Mouse (Mus musculus) left cerebral cortex, adult 2 months (tissue): ENCODE results near the gene Cass4. TPM values are rescaled to one million over a fixed set of nuclear protein-coding genes. Genes with fewer than 3 reads are reported as not detected.

ENCODE experiments used
- DNase-seq, 2 experiments: peaks; one replicate each; pipeline ENCODE4 v3.0.0; 2021 to 2022; ENCODE audit warnings: low spot score in 2 of 2, mixed read lengths in 1 of 2; ENCODE audit errors: extremely low spot score in 1 of 2
- H3K27ac ChIP-seq: fragments of 200-600 bp; 2 replicates; pipeline ENCODE4 v1.8.1; 2022
- H3K4me3 ChIP-seq: fragments of 200-600 bp; 2 replicates; pipeline ENCODE4 v1.8.1; 2022
- CTCF ChIP-seq: fragments of 200-600 bp; IDR thresholded peaks from 2 replicates; pipeline ENCODE4 v1.8.1; 2022; ENCODE audit warnings: antibody characterized with exemption, mild to moderate bottlenecking, moderate library complexity
- intact Hi-C: fragments of 180-260 bp; cut with DNase I; formaldehyde crosslinking; loops from one replicate; pipeline ENCODE4 v1.15.1; 2025
- total RNA-seq, 2 experiments: library from RNA; stranded (reverse); gene quantifications; 2 replicates each; pipeline ENCODE4 v1.2.3; 2021

The Cass4 gene
- total RNA-seq, 2 experiments from 2014 or later: 0.16 to 0.43 TPM

DNA sequence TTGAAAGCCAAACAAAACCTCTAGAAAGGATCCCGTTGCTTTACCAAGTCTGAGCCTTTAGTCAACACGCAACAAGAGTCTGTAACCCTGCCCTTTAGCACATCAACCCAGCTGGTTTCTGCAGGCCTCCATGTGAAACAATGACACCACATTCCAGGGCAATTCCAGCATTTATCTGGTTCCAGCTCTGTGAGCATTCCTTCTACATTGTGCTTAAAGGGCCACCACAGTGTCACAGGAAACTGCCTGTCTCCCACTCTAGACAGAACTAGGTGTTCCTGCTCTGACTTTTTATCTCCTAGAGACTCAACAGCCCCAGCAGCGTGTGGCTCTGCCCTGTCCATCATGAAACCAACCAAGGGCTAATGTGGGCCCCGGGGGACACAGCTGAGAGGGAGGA is 19.7 kb downstream of the Cass4 start:
- no peak for TF ChIP-seq CTCF
- H3K27ac ChIP-seq: no peak overlapping the region
- DNase-seq: no peak
- H3K4me3 ChIP-seq: no peak overlapping the region
- intact Hi-C loops: no loop called here

DNA sequence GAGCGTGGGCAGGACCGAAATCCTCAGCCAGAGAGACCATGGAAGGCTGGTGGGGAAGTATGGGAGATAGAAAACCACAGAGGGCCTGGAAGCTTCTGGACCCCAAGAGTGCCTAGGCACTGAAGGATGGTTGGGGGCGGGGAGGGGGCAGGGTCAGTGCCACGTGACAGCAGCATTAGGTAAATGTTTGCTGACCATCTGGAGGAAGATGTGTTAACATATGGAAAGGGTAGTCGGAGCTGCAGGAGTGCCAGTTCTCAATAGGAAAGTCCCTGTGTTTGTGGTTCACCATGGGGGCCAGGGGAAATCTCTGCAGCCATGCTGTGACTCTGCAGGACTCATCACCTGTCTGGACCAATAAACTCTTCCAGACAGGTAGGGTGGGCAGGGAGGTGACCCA is 20.3 kb downstream of the Cass4 start:
- no peak for DNase-seq
- no peak for TF ChIP-seq CTCF
- Histone ChIP-seq H3K27ac (no peak overlapping the region), H3K4me3 (no peak overlapping the region)
- intact Hi-C loops: no loop called here

DNA sequence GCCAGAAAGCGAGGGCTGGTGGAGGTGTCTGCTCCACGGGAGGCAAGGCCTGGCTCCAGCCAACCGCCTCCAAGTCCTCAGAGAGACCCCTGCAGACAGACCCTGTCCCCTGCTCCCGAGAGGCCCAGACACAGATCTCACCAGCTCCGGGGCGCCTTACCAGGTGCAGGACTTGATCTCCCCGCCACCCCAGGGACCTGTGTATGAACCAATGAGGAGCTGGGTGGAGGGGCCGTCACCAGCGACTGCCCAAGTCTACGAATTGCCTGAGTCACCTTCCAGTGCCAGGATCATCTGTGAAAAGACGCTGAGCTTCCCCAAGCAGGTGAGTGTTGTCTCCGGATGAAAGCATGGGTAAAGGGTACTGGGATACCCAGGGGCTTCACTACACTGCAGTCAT is 22.6 kb downstream of the Cass4 start:
- no peak overlapping the region for H3K27ac ChIP-seq
- no peak overlapping the region for H3K4me3 ChIP-seq
- DNase-seq: no peak
- no peak for TF ChIP-seq CTCF
- intact Hi-C loops: no loop called here

DNA sequence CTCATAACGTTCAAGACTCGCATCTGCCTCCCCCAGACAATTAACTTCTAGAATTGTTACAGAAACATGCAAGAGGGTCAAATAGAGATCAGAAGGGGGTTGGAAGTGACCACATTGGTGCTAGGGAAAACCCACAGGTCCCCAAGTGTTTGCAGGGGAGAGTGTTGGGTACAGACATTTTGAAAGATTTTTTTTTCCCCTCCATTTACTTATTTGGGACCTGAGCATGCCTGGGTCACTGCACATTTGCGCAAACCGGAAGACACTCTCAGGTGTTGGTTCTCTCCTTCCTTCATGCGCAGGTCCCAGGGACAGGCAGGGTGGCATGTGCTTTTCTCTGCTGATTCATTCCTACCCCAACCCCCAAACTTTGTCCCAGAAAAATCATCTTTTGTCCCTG is 23.3 kb downstream of the Cass4 start:
- Histone ChIP-seq H3K27ac (no peak overlapping the region), H3K4me3 (no peak overlapping the region)
- DNase-seq: no peak
- intact Hi-C loops: no loop called here
- no peak for TF ChIP-seq CTCF

DNA sequence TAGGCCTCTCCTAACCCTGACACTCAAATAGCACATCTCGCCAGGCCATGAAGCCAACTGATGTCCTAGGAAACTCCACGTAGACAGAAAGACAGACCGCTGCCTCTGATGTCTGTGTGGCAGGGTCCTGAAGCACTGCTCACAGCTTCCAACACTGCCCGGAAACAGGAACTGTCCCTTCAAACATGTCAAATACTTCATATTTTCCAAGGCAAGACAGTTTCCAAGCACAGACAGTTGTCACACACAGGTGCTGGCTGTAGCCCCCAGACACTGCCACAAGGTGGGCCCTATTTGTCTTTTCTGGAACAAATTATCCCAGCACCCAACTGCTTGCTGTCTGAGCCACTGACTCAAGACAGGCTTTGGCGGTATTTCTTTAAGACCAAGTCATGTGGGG is 24.6 kb downstream of the Cass4 start:
- intact Hi-C loops: no loop called here
- Histone ChIP-seq H3K27ac (no peak overlapping the region), H3K4me3 (no peak overlapping the region)
- no peak for DNase-seq
- no peak for TF ChIP-seq CTCF

DNA sequence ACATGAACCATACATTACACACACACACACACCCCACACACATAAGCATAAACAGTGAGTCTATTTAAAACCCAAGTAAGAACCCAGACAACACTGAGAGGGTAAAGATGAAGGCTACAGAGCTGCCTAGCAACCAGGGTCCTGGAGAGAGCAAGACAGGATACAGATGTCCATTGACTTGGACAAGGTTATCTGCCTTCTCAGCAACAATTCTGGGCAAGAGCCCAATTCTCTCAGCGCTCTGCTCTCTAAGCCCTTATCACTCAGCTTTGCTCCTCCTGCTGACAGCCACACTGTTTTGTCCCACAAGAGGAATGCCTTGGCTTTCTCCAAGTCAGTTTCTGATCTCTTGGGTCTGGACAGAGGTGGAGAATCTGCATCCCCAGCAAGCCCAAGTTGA is 37.0 kb downstream of the Cass4 start:
- H3K27ac ChIP-seq: no peak overlapping the region
- no peak for TF ChIP-seq CTCF
- intact Hi-C loops: no loop called here
- no peak for DNase-seq
- H3K4me3 ChIP-seq: no peak overlapping the region

DNA sequence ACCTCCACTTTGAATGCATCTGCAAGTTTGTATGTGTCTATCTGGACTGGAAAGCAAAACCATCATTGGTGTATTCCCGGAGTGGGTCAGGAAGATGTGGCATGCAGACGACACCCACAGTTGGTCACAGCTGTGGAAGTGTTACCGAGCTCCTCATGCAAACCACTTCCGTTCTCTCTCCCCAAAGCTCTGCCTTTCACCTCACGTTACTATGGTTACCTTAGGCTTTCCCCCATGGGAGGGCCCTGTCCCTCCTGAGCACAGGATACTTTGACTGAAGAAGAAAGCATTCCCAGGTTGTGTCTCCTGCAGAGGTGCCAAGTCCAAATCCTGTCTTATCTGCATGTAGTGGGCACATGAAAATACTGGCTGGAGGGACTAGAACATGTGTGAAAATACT is 40.2 kb downstream of the Cass4 start:
- intact Hi-C loops: no loop called here
- no peak overlapping the region for H3K27ac ChIP-seq
- no peak overlapping the region for H3K4me3 ChIP-seq
- no peak for DNase-seq
- TF ChIP-seq CTCF: no peak

DNA sequence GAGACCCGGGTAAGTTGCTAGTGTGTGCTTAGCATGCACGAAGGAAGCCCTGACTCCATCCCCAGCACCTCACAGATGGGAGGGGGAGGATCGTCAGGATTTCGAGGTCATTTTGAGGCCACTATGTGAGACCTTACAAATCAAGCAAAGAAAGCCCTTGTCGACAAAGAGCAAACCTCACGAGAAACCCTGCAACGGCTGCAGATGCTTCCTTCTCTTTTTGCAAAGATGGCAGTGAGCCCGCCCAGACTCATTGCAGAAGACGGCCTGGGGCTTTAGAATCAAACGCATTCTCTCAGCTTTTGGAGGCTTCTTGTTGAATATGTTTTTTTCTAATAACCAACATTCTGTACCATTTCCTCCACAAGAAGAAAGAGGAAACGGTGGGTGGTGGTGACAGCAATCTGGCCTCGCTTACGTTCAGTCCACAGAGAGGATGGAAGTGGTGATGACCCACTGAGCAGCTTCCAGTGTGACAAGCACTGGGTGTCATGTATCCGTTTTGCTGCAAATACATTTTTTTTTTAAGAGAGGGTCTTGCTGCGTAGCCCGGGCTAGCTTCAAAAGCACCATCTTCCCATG is 43.9 kb downstream of the Cass4 start:
- no peak for DNase-seq

DNA sequence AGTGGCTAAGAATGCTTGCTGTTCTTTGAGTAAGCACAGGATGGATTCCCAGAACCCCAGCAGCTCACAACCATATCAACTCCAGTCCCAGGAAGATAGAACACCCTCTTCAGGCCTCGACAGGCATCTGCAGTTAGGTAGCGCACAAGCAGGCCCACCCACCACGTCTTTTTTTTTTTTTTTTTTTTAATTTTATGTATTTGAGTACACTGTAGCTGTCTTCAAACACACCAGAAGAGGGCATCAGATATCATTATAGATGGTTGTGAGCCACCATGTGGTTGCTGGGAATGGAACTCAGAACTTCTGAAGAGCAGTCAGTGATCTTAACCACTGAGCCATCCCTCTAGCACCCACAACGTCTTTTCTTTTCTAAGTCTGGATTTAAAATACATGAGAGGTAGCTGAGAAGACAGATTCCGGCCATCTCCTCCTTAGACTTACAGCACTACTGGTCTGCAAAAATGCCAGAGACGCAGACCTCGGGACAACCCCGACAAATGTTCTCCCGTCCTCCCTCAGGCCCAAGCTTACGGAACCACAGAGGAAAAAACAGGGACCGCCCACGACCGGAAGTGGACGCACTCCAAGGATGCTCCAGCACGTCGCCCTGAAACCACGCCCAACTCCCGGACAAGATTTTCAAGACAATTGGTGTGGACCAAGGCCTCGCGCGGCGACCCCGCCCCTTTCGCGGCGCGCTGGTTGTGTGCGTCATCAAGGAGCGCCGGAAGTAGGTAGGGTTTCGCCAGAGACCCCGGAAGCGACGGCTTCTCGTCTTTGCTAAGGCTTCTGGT is 46.4 kb downstream of the Cass4 start, which contains the start of gene Rtf2:
Rtf2 (plus strand) TSS at position 714 of the 797 bp plus-strand sequence.
- peak; percentile 99 to 100 for DNase-seq
- Histone ChIP-seq H3K27ac (peak within 1 kb of the TSS; percentile 88), H3K4me3 (peak within 1 kb of the TSS; percentile 99)
- intact Hi-C loops: loop anchor here (2.0 to 5.0 kb wide), 3 partner anchors 48 to 213 kb away; partner anchors contain the start of genes Aurka, Cass4 and Cstf1
- peak; percentile 29 for TF ChIP-seq CTCF

More for the DNA sequence above, 43.9 kb downstream of the Cass4 start:
- TF ChIP-seq CTCF: no peak
- H3K27ac ChIP-seq: no peak overlapping the region
- intact Hi-C loops: loop anchor here (5.0 kb wide), 1 partner anchor 45 kb away; the partner anchor contains the start of gene Cass4
- no peak overlapping the region for H3K4me3 ChIP-seq

DNA sequence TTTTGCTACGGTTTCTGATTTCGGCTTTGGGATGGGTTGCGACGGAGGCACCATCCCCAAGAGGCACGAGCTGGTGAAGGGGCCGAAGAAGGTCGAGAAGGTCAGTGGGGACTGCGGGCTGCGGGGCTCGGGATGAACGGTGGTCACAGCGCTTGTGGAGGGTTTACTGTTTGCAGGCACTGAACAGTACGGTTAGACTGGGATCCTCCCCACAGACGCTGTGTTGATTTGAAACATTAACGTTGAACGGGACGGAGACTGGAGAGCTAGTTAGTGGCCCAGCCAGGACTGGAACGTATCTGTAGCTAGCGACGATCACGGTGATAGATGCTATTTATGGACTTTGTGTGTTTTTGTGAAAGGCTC is 47.0 kb downstream of the Cass4 start:
- no peak for DNase-seq
- intact Hi-C loops: loop anchor here (2.0 to 5.0 kb wide), 2 partner anchors 70 to 213 kb away; partner anchors contain the start of genes Aurka and Cstf1
- H3K4me3 ChIP-seq: peak overlapping the region; percentile 99
- H3K27ac ChIP-seq: peak overlapping the region; percentile 69
- no peak for TF ChIP-seq CTCF

DNA sequence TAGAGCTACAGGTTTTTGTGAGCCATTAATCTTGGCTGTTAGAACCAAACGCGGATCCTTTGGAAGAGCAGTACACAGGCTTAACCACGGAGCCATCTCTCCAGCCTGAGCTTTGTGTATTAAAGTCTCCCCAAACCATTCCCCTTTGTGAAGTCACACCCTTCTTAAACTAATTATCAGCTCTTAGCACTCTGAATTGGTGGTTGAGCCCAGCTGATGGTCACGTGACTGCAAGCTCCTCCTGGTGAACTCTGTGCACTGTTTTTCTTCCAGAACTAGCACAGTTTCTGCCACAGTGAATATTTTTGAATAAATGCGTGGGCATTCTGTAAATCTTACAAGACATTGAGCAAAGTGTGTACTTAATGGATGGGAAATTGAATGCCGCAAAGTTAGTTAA is 47.6 kb downstream of the Cass4 start:
- no peak overlapping the region for H3K27ac ChIP-seq
- no peak for TF ChIP-seq CTCF
- intact Hi-C loops: loop anchor here (2.0 to 5.0 kb wide), 2 partner anchors 70 to 214 kb away; partner anchors contain the start of genes Aurka and Cstf1
- no peak for DNase-seq
- peak overlapping the region; percentile 99 for H3K4me3 ChIP-seq

DNA sequence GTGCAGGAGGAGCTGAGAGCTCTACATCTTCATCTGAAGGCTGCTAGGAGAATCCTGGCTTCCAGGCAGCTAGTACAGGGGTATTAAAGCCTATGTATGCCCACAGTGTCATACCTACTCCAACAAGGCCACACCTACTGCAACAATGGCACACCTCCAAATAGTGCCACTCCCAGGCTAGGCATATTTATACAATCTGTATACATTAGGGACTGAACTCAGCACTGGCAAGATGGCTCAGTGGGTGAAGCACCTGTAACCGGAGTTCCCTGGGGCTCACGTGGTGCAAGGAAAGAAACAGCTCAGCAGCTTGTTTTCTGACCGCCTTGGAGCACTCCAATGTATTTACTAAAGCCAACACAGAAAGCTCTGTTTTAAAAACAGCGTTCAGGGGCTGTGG is 52.0 kb downstream of the Cass4 start:
- Histone ChIP-seq H3K27ac (no peak overlapping the region), H3K4me3 (no peak overlapping the region)
- no peak for DNase-seq
- no peak for TF ChIP-seq CTCF
- intact Hi-C loops: no loop called here

DNA sequence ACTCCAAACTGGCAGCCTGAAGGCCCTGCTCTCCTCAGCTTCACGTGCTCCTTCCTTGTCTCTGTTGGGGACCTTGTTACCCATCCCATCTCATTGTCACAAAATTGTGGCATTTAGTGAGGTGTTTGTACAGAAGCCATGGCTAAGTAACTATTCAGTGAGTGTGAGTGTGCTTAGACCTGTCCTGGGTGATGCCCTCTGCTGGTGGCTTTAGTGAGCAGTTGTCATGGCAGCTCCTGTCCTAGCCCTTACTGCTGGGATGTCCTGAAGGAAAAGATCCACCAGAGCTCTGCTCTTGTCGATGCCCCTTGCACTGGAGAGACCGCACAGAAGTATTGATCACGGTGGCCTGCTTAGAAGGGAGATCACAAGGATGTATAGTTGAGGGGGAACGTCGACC is 53.7 kb downstream of the Cass4 start:
- DNase-seq: no peak
- no peak overlapping the region for H3K4me3 ChIP-seq
- TF ChIP-seq CTCF: peak; percentile 48
- intact Hi-C loops: no loop called here
- no peak overlapping the region for H3K27ac ChIP-seq
